ENCODE assay signal across 30 mouse cellular contexts in the genomic region with DNA sequence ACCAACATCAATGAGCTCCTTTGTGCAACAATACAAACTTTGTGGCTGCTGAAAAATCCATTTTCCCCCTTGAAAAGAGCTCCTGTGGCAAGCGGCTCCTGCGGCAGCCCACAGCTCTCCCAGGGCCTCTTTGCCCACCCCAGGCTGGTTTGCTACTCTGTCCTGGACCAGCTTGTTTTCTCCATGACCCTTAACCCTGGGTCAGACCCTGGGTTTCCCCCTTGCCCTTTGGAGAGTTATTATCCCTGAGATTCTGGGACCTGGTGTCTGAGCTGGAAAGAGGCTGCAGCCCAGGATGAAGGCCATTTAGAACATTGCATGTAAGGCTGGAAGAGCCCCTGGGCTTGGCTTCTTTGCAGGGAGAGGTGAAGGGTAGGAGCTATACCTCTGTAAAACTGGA. TPM values are rescaled to one million over a fixed set of nuclear protein-coding genes. Genes with fewer than 3 reads are reported as not detected.
DNase-seq lines count a peak whose midpoint lies in the region; ATAC-seq lines count a peak whose summit lies in the region.
"Had no signal": no experiment of that assay in that cellular context is flagged by ENCODE, and none has a peak within 500 bp of the region (broad histone marks: within the 10 kb centered on the region; RNA-seq: fewer than 3 reads in every experiment).

No protein-coding gene starts in this region.

- H3K9ac ChIP-seq in intestine, embryonic 14.5 days (ENCODE audit: low read length): no peak overlapping the region
- H3K9ac ChIP-seq in intestine, embryonic 15.5 days: no peak overlapping the region
- H3K9ac ChIP-seq in embryonic facial prominence, embryonic 12.5 days: no peak overlapping the region
- no peak overlapping the region for H3K9ac ChIP-seq in limb, embryonic 13.5 days
- H3K9ac ChIP-seq: hindbrain, embryonic 13.5 days; liver, embryonic 15.5 days; lung, embryonic 14.5 days; midbrain, embryonic 13.5 days; neural tube, embryonic 15.5 days had no signal

- no peak overlapping the region for H3K4me2 ChIP-seq in intestine, embryonic 14.5 days (ENCODE audit: low read length)
- no peak overlapping the region for H3K4me2 ChIP-seq in intestine, embryonic 15.5 days (replicated peaks)
- H3K4me2 ChIP-seq in embryonic facial prominence, embryonic 12.5 days (replicated peaks): 0 out of 2 replicates have a peak overlapping the region, but pooled peaks have one; percentile 10
- no peak overlapping the region for H3K4me2 ChIP-seq in limb, embryonic 13.5 days (replicated peaks)
- H3K4me2 ChIP-seq: hindbrain, embryonic 13.5 days; liver, embryonic 15.5 days; lung, embryonic 14.5 days; midbrain, embryonic 13.5 days; neural tube, embryonic 15.5 days had no signal

- H3K27ac ChIP-seq in intestine, embryonic 14.5 days (ENCODE audit: low read depth): no peak overlapping the region
- H3K27ac ChIP-seq in intestine, embryonic 15.5 days: no peak overlapping the region
- peak overlapping the region; percentile 42; the same call in 1 of the 2 replicates for H3K27ac ChIP-seq in embryonic facial prominence, embryonic 12.5 days
- peak overlapping the region; percentile 96; the same call in 1 of the 2 replicates for H3K27ac ChIP-seq in limb, embryonic 13.5 days
- H3K27ac ChIP-seq: heart, adult 2 months; hindbrain, embryonic 13.5 days; layer of hippocampus, adult 2 months; left cerebral cortex, adult 2 months; liver, embryonic 15.5 days; midbrain, embryonic 13.5 days; neural tube, embryonic 15.5 days had no signal

- H3K36me3 ChIP-seq in intestine, embryonic 14.5 days (ENCODE audit: control insufficient read depth, insufficient read depth, low read length): no peaks in the 10 kb centered on the region
- H3K36me3 ChIP-seq in intestine, embryonic 15.5 days: no peaks in the 10 kb centered on the region
- H3K36me3 ChIP-seq in embryonic facial prominence, embryonic 12.5 days: no peaks in the 10 kb centered on the region
- H3K36me3 ChIP-seq in limb, embryonic 13.5 days: no peaks in the 10 kb centered on the region
- H3K36me3 ChIP-seq: G1E; hindbrain, embryonic 13.5 days; liver, embryonic 15.5 days; midbrain, embryonic 13.5 days; neural tube, embryonic 15.5 days had no signal

- peak; percentile 58 for DNase-seq in embryo, embryonic 9.5 days (ENCODE audit: extremely low spot score)
- DNase-seq in embryo, embryonic 10.5 days (ENCODE audit: low spot score): no peak
- peak; percentile 43 for DNase-seq in intestine, embryonic 14.5 days (ENCODE audit: low spot score)
- DNase-seq in testis, postnatal 10 days (ENCODE audit: low spot score): no peak
- DNase-seq: adrenal gland, adult 8-10 months; cerebellum, adult 2 months; cerebellum, postnatal 14 days; gastrocnemius, postnatal 36 days; heart, adult 2 months; heart, postnatal 14 days; kidney, adult 2 months; kidney, postnatal 36 days; lung, embryonic 14.5 days; lung, postnatal 14 days; retina, postnatal 1 day; right cerebral cortex, postnatal 25 days; thymus, adult 18-20 months; thymus, postnatal 25 days had no signal

- no peaks in the 10 kb centered on the region for H3K9me3 ChIP-seq in intestine, embryonic 14.5 days (ENCODE audit: control insufficient read depth, low read length)
- no peaks in the 10 kb centered on the region for H3K9me3 ChIP-seq in intestine, embryonic 15.5 days
- no peaks in the 10 kb centered on the region for H3K9me3 ChIP-seq in embryonic facial prominence, embryonic 12.5 days
- H3K9me3 ChIP-seq in limb, embryonic 13.5 days: no peaks in the 10 kb centered on the region
- H3K9me3 ChIP-seq: hindbrain, embryonic 13.5 days; liver, embryonic 15.5 days; midbrain, embryonic 13.5 days; neural tube, embryonic 15.5 days had no signal

- peaks cover 48% of the 10 kb centered on the region for H3K27me3 ChIP-seq in intestine, embryonic 14.5 days (replicated peaks; ENCODE audit: control insufficient read depth, insufficient read depth, low read length)
- H3K27me3 ChIP-seq in intestine, embryonic 15.5 days (replicated peaks): peaks cover 45% of the 10 kb centered on the region
- peaks cover 19% of the 10 kb centered on the region for H3K27me3 ChIP-seq in embryonic facial prominence, embryonic 12.5 days
- H3K27me3 ChIP-seq in limb, embryonic 13.5 days: peaks cover 25% of the 10 kb centered on the region

- ATAC-seq in intestine, embryonic 14.5 days (replicated peaks; ENCODE audit: low FRiP score, low TSS enrichment, low read depth): no peak
- ATAC-seq in intestine, embryonic 15.5 days: no peak
- no peak for ATAC-seq in embryonic facial prominence, embryonic 12.5 days (ENCODE audit: insufficient number of reproducible peaks, insufficient read depth, low FRiP score, low TSS enrichment)
- ATAC-seq in limb, embryonic 13.5 days (ENCODE audit: low FRiP score, low read depth): no peak
- ATAC-seq: forebrain, embryonic 14.5 days; inflammation-experienced regulatory T-cells, adult 6 months; midbrain, embryonic 13.5 days had no signal

- peaks cover 44% of the 10 kb centered on the region for H3K4me1 ChIP-seq in intestine, embryonic 14.5 days (replicated peaks; ENCODE audit: control insufficient read depth, insufficient read depth, low read length)
- H3K4me1 ChIP-seq in intestine, embryonic 15.5 days (replicated peaks): peaks cover 47% of the 10 kb centered on the region
- peaks cover 84% of the 10 kb centered on the region for H3K4me1 ChIP-seq in embryonic facial prominence, embryonic 12.5 days
- H3K4me1 ChIP-seq in limb, embryonic 13.5 days: peaks cover 88% of the 10 kb centered on the region

- no peak overlapping the region for H3K4me3 ChIP-seq in intestine, embryonic 14.5 days (ENCODE audit: low read depth, low read length)
- H3K4me3 ChIP-seq in intestine, embryonic 15.5 days (replicated peaks): no peak overlapping the region
- no peak overlapping the region for H3K4me3 ChIP-seq in embryonic facial prominence, embryonic 12.5 days
- no peak overlapping the region for H3K4me3 ChIP-seq in limb, embryonic 13.5 days
- H3K4me3 ChIP-seq: heart, adult 2 months; hindbrain, embryonic 13.5 days; layer of hippocampus, adult 2 months; left cerebral cortex, adult 2 months; liver, embryonic 15.5 days; midbrain, embryonic 13.5 days; neural tube, embryonic 15.5 days had no signal

- 49% methylated on average over 2 of the region's 2 CpGs for WGBS in intestine, embryonic 14.5 days
- WGBS in intestine, embryonic 15.5 days: 62% methylated on average over 2 of the region's 2 CpGs
- WGBS in embryonic facial prominence, embryonic 12.5 days: 16% methylated on average over 2 of the region's 2 CpGs
- 19% methylated on average over 2 of the region's 2 CpGs for WGBS in limb, embryonic 13.5 days

RNA-seq across cellular contexts. Expression of a gene that starts 4.1 kb away (rescaled TPM):
- 14.8 and 15.0 TPM in 2 replicates for polyA plus RNA-seq in intestine, embryonic 14.5 days (2014; fragmentation: Nextera tagmentation; extraction: Ambion mirVana)
- 12.6 and 14.4 TPM in 2 replicates for polyA plus RNA-seq in intestine, embryonic 15.5 days (2015; fragmentation: Nextera tagmentation; extraction: Ambion mirVana)
- polyA plus RNA-seq in embryonic facial prominence, embryonic 12.5 days (2016; fragmentation: Nextera tagmentation; extraction: Ambion mirVana): 39.2 and 40.9 TPM in 2 replicates
- 34.3 and 37.9 TPM in 2 replicates for polyA plus RNA-seq in limb, embryonic 13.5 days (2015; fragmentation: Nextera tagmentation; extraction: Ambion mirVana)

Comparison
In these comparisons a context has a peak if more than half of its experiments do, and no peak if none do; other contexts are left out.
1. DNase-seq: peak in embryo, embryonic 9.5 days (single experiment) and intestine, embryonic 14.5 days (single experiment); none in embryo, embryonic 10.5 days (single experiment) and testis, postnatal 10 days (single experiment).
2. H3K27ac ChIP-seq: peak in embryonic facial prominence, embryonic 12.5 days (single experiment) and limb, embryonic 13.5 days (single experiment); none in intestine, embryonic 14.5 days (single experiment) and intestine, embryonic 15.5 days (single experiment).